Mouse (Mus musculus) lung, adult 2 months (tissue): ENCODE measurements around the gene Ptprk.

ENCODE experiments used
- CTCF ChIP-seq: fragments of 200-500 bp; IDR thresholded peaks from 2 replicates; pipeline ENCODE4 v1.5.1; 2011; ENCODE audit warnings: mild to moderate bottlenecking, low read length, control low read depth; ENCODE audit not compliant: insufficient read depth
- POLR2A ChIP-seq: fragments of 200-500 bp; IDR thresholded peaks from 2 replicates; pipeline ENCODE4 v1.6.1; 2011; ENCODE audit warnings: low read depth, mild to moderate bottlenecking, control low read depth, low read length, borderline replicate concordance; ENCODE audit errors: extremely low read depth

DNA sequence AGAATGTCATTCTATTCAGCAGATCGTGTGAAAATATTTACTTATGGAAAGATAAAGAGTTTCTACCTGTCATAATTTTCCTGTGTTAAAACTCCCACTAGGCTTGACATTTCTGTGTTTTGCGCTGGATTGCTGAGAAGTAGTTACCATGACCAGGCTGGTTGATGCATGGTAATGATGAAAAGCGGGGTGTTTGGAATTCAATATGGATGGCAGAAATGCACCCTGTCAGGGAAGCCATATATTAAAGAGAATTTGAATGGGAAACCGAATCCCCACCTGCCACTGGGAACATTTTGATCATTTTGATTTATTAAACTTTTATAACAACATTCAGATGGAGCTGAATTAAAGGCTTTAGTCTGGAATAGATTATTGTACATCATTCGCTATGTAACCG lies 290.7 kb downstream of the Ptprk start:
- TF ChIP-seq POLR2A, result no peak
- no peak for TF ChIP-seq CTCF
